Mouse (Mus musculus) spleen, adult 2 months (tissue): ENCODE measurements around the gene Myom3.

Experiments used
- CTCF ChIP-seq: fragments of 200-500 bp; IDR thresholded peaks from 2 replicates; pipeline ENCODE4 v1.5.1; 2011; ENCODE audit warnings: mild to moderate bottlenecking, inconsistent platforms; ENCODE audit not compliant: insufficient read depth, insufficient read length, insufficient replicate concordance; ENCODE audit errors: extremely low read depth
- POLR2A ChIP-seq: fragments of 200-500 bp; IDR thresholded peaks from 2 replicates; pipeline ENCODE4 v1.6.1; 2011; ENCODE audit warnings: low read depth, low read length, inconsistent platforms

DNA sequence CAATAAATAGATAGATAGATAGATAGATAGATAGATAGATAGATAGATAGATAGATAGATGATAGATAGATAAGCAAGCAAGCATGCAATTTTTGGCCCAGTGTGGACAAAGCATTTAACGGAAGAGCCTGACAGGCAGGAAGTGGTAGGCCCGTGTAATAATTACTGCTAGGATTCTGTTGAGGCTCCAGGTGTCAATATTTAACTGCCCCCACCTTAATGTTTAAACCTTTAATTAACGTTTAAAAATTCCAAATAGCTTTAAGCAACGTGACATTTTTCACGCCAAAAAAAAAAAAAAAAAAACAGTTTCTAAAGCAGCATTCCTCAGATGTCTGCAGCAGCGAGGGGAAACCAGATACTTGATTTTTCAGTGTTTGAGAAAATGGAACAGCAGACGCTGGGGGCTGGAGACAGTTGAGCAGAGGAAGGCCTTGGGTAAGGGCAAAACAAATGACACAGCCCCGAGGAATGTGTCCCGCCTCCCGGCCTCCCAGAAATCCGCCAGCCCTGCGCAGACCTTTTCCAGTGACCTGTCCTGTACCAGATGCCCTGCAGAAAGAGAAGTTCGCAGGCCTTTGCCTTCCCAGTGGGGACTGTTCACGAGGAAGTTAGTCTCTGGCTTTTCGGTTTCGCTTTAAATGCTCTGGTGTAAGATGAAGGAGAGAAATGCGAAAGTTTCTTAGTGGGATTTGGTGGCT is 60.5 kb downstream of the Myom3 start:
- TF ChIP-seq CTCF = no peak
- TF ChIP-seq POLR2A = no peak
